Mouse (Mus musculus) monocyte, adult 5-6 weeks (primary cell): ENCODE data around the gene Epha8. TPM values are rescaled to one million over a fixed set of nuclear protein-coding genes. Genes with fewer than 3 reads are reported as not detected.

Experiments
- ATAC-seq: fragments of 153-309, 156-312 bp; replicated peaks from 2 replicates; pipeline ENCODE4 v1.8.0; 2017; ENCODE audit warnings: mild to moderate bottlenecking; ENCODE audit not compliant: low TSS enrichment, insufficient number of reproducible peaks, severe bottlenecking, poor library complexity, low FRiP score
- total RNA-seq: library from RNA; stranded (forward); fragments of 200-1000, 200-491, 200-594 nt; gene quantifications from 3 replicates; pipeline ENCODE4 v1.2.3, GENCODE M21; 2017

The Epha8 gene
- total RNA-seq, 1 experiment from 2014 or later: not detected

- ATAC-seq: no peak
Observed at GRCm38 (mm10) chr4:136961642-136962285, 5.1 kb upstream of the Epha8 start.

- ATAC-seq: no peak
Observed at GRCm38 (mm10) chr4:136960581-136960980, 4.0 kb upstream of the Epha8 start.

GRCm38 (mm10) chr4:136960068-136960467, 3.5 kb upstream of the Epha8 start:
- no peak for ATAC-seq

GRCm38 (mm10) chr4:136954562-136954961, 2.1 kb downstream of the Epha8 start:
- ATAC-seq: no peak

- ATAC-seq: no peak
Observed at GRCm38 (mm10) chr4:136949266-136949989, 7.2 kb downstream of the Epha8 start.

- no peak for ATAC-seq
Observed at GRCm38 (mm10) chr4:136945397-136945796, 11.2 kb downstream of the Epha8 start.

GRCm38 (mm10) chr4:136944558-136945350, 11.9 kb downstream of the Epha8 start:
- ATAC-seq: no peak

GRCm38 (mm10) chr4:136943175-136943574, 13.4 kb downstream of the Epha8 start:
- no peak for ATAC-seq

GRCm38 (mm10) chr4:136942761-136943160, 13.9 kb downstream of the Epha8 start:
- no peak for ATAC-seq

- ATAC-seq: no peak
Observed at GRCm38 (mm10) chr4:136937935-136938334, 18.7 kb downstream of the Epha8 start.

- ATAC-seq: no peak
Observed at GRCm38 (mm10) chr4:136937344-136937743, 19.3 kb downstream of the Epha8 start.

- no peak for ATAC-seq
Observed at GRCm38 (mm10) chr4:136934746-136935613, 21.6 kb downstream of the Epha8 start.

- ATAC-seq: no peak
Observed at GRCm38 (mm10) chr4:136930474-136930873, 26.1 kb downstream of the Epha8 start.

- no peak for ATAC-seq
Observed at GRCm38 (mm10) chr4:136928928-136929327, 27.7 kb downstream of the Epha8 start.

- ATAC-seq: no peak
Observed at GRCm38 (mm10) chr4:136925804-136926203, 30.8 kb downstream of the Epha8 start.

GRCm38 (mm10) chr4:136924529-136924928, 32.1 kb downstream of the Epha8 start:
- ATAC-seq: no peak

GRCm38 (mm10) chr4:136919526-136919925, 37.1 kb downstream of the Epha8 start:
- ATAC-seq: no peak

- ATAC-seq: no peak
Observed at GRCm38 (mm10) chr4:136918834-136919233, 37.8 kb downstream of the Epha8 start.

GRCm38 (mm10) chr4:136917165-136917524, 39.5 kb downstream of the Epha8 start:
- no peak for ATAC-seq
